Mouse (Mus musculus): ENCODE measurements at regions not wholly inside any gene's neighbourhood (a gene's known extent, or its start where the extent isn't known, plus 50 kb on each side); places are given as distances from the start of the nearest gene placed in this dataset.

- Histone ChIP-seq H3ac (ENCODE audit: control insufficient read depth, insufficient read length) (no peak overlapping the region), H3K4me2 (ENCODE audit: low read depth) (no peak overlapping the region), H3K27me3 (ENCODE audit: control insufficient read depth, insufficient read depth, insufficient read length) (no peaks in the 10 kb centered on the region), H3K4me3 (no peak overlapping the region), H3K79me2 (ENCODE audit: control insufficient read depth, insufficient read depth) (no peaks in the 10 kb centered on the region), H3K36me3 (ENCODE audit: control insufficient read depth, insufficient read depth) (no peaks in the 10 kb centered on the region)
- TF ChIP-seq MYOD1 (IDR thresholded peaks at IDR 0.05; ENCODE audit: control insufficient read depth in 1 of 3, insufficient read length in 2 of 3, low read depth in 2 of 3): no peak
Measured at GRCm38 (mm10) chr13:117334125-117334524, 113.2 kb upstream of the Gm17509 start.

- H3K4me2 ChIP-seq (ENCODE audit: low read depth): no peak overlapping the region
- no peaks in the 10 kb centered on the region for H3K79me2 ChIP-seq (ENCODE audit: control insufficient read depth, insufficient read depth)
- H3K4me3 ChIP-seq: no peak overlapping the region
- H3K27me3 ChIP-seq (ENCODE audit: control insufficient read depth, insufficient read depth, insufficient read length): no peaks in the 10 kb centered on the region
- no peaks in the 10 kb centered on the region for H3K36me3 ChIP-seq (ENCODE audit: control insufficient read depth, insufficient read depth)
- no peak for TF ChIP-seq TCF12 (IDR thresholded peaks at IDR 0.05; ENCODE audit: insufficient read depth, poor library complexity, severe bottlenecking)
- no peak for TF ChIP-seq USF1 (IDR thresholded peaks at IDR 0.05; ENCODE audit: low read depth)
- TF ChIP-seq CEBPB (IDR thresholded peaks at IDR 0.05; ENCODE audit: insufficient read depth, poor library complexity, severe bottlenecking): no peak
- no peak for TF ChIP-seq MAX (IDR thresholded peaks at IDR 0.05; ENCODE audit: low read depth)
- TF ChIP-seq MYOD1 (IDR thresholded peaks at IDR 0.05; ENCODE audit: control insufficient read depth in 1 of 3, insufficient read length in 2 of 3, low read depth in 2 of 3): no peak
- no peak for TF ChIP-seq SRF (IDR thresholded peaks at IDR 0.05; ENCODE audit: control insufficient read depth, insufficient read length, low read depth)
- TF ChIP-seq POLR2A (IDR thresholded peaks at IDR 0.05; ENCODE audit: insufficient read length, low read depth): no peak
- no peak for TF ChIP-seq POLR2AphosphoS2 (IDR thresholded peaks at IDR 0.05; ENCODE audit: insufficient read length, low read depth)
- no peak for TF ChIP-seq MYOG (IDR thresholded peaks at IDR 0.05; ENCODE audit: control insufficient read depth in 1 of 3, insufficient read depth in 1 of 3, insufficient read length in 2 of 3, low read depth in 2 of 3)
- TF ChIP-seq E2F4 (IDR thresholded peaks at IDR 0.05; ENCODE audit: insufficient read depth): no peak
- TF ChIP-seq REST (IDR thresholded peaks at IDR 0.05; ENCODE audit: insufficient read depth, insufficient read length): no peak
- no peak for TF ChIP-seq TCF3 (IDR thresholded peaks at IDR 0.05; ENCODE audit: insufficient read length, low read depth)
- no peak overlapping the region for H3ac ChIP-seq (ENCODE audit: control insufficient read depth, insufficient read length)
Measured at GRCm38 (mm10) chr13:117334539-117334938, 113.7 kb upstream of the Gm17509 start.

DNA sequence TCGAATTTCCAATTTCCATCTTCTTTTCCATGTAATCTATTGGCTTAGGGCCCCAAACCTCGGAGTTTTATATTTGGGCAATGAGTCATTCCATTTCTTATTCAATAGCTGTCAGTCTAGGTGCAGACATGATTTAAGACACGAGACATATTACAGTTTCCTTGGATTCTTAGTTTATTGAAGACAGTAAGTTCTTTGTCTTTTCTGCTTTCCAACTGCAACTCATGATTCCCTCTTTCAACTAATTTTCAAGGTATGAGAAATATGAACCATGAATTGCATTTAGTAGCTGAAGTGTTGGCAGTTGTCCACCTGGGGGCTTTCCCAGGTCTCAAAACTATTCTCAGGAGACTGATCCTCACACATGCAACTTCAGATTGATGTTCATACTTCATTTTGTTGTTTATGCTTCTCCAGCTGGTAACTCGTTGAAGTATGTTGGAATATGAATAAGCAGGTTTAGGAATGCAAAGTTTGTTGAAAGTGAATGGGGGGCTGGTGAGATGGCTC, 160.3 kb upstream of the Gm17509 start:
- H3K36me3 ChIP-seq (ENCODE audit: control insufficient read depth, insufficient read depth): no peaks in the 10 kb centered on the region
- H3K4me3 ChIP-seq: no peak overlapping the region
- no peaks in the 10 kb centered on the region for H3K27me3 ChIP-seq (ENCODE audit: control insufficient read depth, insufficient read depth, insufficient read length)
- no peaks in the 10 kb centered on the region for H3K79me2 ChIP-seq (ENCODE audit: control insufficient read depth, insufficient read depth)
- H3ac ChIP-seq (ENCODE audit: control insufficient read depth, insufficient read length): no peak overlapping the region
- TF ChIP-seq CEBPB (IDR thresholded peaks at IDR 0.05; ENCODE audit: insufficient read depth, poor library complexity, severe bottlenecking) (no peak), TCF12 (IDR thresholded peaks at IDR 0.05; ENCODE audit: insufficient read depth, poor library complexity, severe bottlenecking) (no peak), POLR2AphosphoS2 (IDR thresholded peaks at IDR 0.05; ENCODE audit: insufficient read length, low read depth) (no peak), E2F4 (IDR thresholded peaks at IDR 0.05; ENCODE audit: insufficient read depth) (no peak)
- H3K4me2 ChIP-seq (ENCODE audit: low read depth): no peak overlapping the region

DNA sequence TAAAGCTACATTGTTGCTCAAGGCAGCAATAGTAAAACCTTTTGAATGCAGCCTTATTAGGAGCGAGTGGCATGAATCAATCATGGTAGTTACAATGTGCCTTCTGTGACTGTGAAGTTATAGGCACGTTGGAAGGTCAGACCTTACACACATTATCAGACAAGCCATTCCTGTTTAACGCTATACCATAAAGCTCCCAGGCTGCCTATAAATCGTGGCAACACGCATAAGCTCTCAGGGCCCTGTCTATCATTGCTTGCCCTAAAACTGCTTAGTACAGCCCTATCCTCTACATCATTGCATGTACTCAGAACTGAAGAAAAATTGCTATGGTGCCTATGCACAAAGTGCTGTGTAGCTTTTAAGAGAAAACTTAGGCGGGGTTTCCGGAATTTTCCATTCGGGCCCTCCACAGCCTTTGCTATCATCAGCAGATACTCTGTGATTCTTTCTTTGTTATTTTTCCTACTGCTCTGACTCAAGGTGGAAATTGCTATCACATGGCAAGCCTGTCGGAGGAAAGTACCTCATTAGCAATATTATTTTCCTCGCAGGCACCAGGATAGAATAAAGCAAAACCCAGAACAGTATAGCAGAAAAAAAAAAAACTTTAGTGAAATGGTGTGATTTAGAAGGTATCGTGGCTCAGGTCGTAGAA, 162.7 kb upstream of the Gm17509 start:
- TF ChIP-seq POLR2AphosphoS2 (IDR thresholded peaks at IDR 0.05; ENCODE audit: insufficient read length, low read depth) (no peak), E2F4 (IDR thresholded peaks at IDR 0.05; ENCODE audit: insufficient read depth) (no peak), TCF3 (IDR thresholded peaks at IDR 0.05; ENCODE audit: insufficient read length, low read depth) (no peak)
- no peaks in the 10 kb centered on the region for H3K27me3 ChIP-seq (ENCODE audit: control insufficient read depth, insufficient read depth, insufficient read length)
- no peaks in the 10 kb centered on the region for H3K36me3 ChIP-seq (ENCODE audit: control insufficient read depth, insufficient read depth)
- no peak overlapping the region for H3K4me2 ChIP-seq (ENCODE audit: low read depth)
- no peak overlapping the region for H3ac ChIP-seq (ENCODE audit: control insufficient read depth, insufficient read length)
- no peaks in the 10 kb centered on the region for H3K79me2 ChIP-seq (ENCODE audit: control insufficient read depth, insufficient read depth)
- no peak overlapping the region for H3K4me3 ChIP-seq

DNA sequence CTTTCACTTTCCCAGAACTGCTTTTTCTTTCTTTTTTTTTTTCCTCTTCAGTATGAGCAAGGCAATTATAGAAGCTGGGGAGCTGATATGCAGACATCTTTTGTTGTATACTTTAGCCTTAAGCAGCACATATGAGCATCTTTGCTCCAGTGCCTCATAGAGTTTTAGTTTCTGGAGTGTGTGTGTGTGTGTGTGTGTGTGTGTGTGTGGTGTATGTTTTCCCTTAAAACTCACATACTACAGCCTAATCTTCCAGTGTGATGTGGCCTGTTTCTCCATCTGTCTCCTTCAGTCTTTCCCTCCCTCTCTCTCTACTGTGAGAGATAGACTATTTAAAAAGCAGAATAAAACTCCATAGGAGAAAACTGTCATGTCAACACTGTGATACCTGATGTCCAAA, 169.4 kb upstream of the Gm17509 start:
- H3ac ChIP-seq (ENCODE audit: control insufficient read depth, insufficient read length): no peak overlapping the region
- TF ChIP-seq SRF (IDR thresholded peaks at IDR 0.05; ENCODE audit: control insufficient read depth, insufficient read length, low read depth): no peak
- no peak for TF ChIP-seq POLR2A (IDR thresholded peaks at IDR 0.05; ENCODE audit: insufficient read length, low read depth)
- no peak for TF ChIP-seq USF1 (IDR thresholded peaks at IDR 0.05; ENCODE audit: low read depth)
- no peak for TF ChIP-seq TCF3 (IDR thresholded peaks at IDR 0.05; ENCODE audit: insufficient read length, low read depth)
- no peak for TF ChIP-seq REST (IDR thresholded peaks at IDR 0.05; ENCODE audit: insufficient read depth, insufficient read length)
- no peak for TF ChIP-seq E2F4 (IDR thresholded peaks at IDR 0.05; ENCODE audit: insufficient read depth)
- TF ChIP-seq MYOD1 (IDR thresholded peaks at IDR 0.05; ENCODE audit: control insufficient read depth in 1 of 3, insufficient read length in 2 of 3, low read depth in 2 of 3): no peak
- no peak for TF ChIP-seq TCF12 (IDR thresholded peaks at IDR 0.05; ENCODE audit: insufficient read depth, poor library complexity, severe bottlenecking)
- no peak for TF ChIP-seq CEBPB (IDR thresholded peaks at IDR 0.05; ENCODE audit: insufficient read depth, poor library complexity, severe bottlenecking)
- TF ChIP-seq MAX (IDR thresholded peaks at IDR 0.05; ENCODE audit: low read depth): no peak
- TF ChIP-seq MYOG (IDR thresholded peaks at IDR 0.05; ENCODE audit: control insufficient read depth in 1 of 3, insufficient read depth in 1 of 3, insufficient read length in 2 of 3, low read depth in 2 of 3): no peak
- no peak for TF ChIP-seq POLR2AphosphoS2 (IDR thresholded peaks at IDR 0.05; ENCODE audit: insufficient read length, low read depth)
- H3K4me3 ChIP-seq: no peak overlapping the region
- no peaks in the 10 kb centered on the region for H3K27me3 ChIP-seq (ENCODE audit: control insufficient read depth, insufficient read depth, insufficient read length)
- H3K79me2 ChIP-seq (ENCODE audit: control insufficient read depth, insufficient read depth): no peaks in the 10 kb centered on the region
- H3K4me2 ChIP-seq (ENCODE audit: low read depth): no peak overlapping the region
- H3K36me3 ChIP-seq (ENCODE audit: control insufficient read depth, insufficient read depth): no peaks in the 10 kb centered on the region
